Mouse (Mus musculus) cerebellum, postnatal 36 days (tissue): Measurements from ENCODE around the gene Mzf1.
A peak's percentile ranks its signal among the peaks of the same experiment; 100 is the strongest.

ENCODE experiments used
- DNase-seq, 2 experiments: peaks; one replicate each; pipeline ENCODE4 v3.0.0; 2021 to 2022; ENCODE audit warnings: mixed read lengths in 2 of 2

The Mzf1 gene

GRCm38 (mm10) chr7:13034148-13034977 lies 20.2 kb downstream of the Mzf1 start, which contains the start of gene Chmp2a:
Gene Chmp2a, minus strand, starts transcription at chr7:13034807.
- DNase-seq: peak; percentile 98

GRCm38 (mm10) chr7:13033451-13034147 lies 21.0 kb downstream of the Mzf1 start:
- no peak for DNase-seq

- DNase-seq: no peak
These were observed 22.0 kb downstream of the Mzf1 start for GRCm38 (mm10) chr7:13032541-13032940.

GRCm38 (mm10) chr7:13031983-13032382 lies 22.6 kb downstream of the Mzf1 start:
- no peak for DNase-seq

- no peak for DNase-seq
These were observed 23.5 kb downstream of the Mzf1 start for GRCm38 (mm10) chr7:13031069-13031468.

GRCm38 (mm10) chr7:13028986-13029385 lies 25.6 kb downstream of the Mzf1 start:
- DNase-seq: no peak

- DNase-seq: no peak
These were observed 29.0 kb downstream of the Mzf1 start for GRCm38 (mm10) chr7:13025511-13026112.

GRCm38 (mm10) chr7:13024805-13025204 lies 29.8 kb downstream of the Mzf1 start:
- DNase-seq: peak; percentile 77 to 83

- DNase-seq: peak; percentile 93 to 96
These were observed 30.4 kb downstream of the Mzf1 start for GRCm38 (mm10) chr7:13023928-13024731.

- peak in 1 of 2 experiments; percentile 40 for DNase-seq
These were observed 31.6 kb downstream of the Mzf1 start for GRCm38 (mm10) chr7:13022773-13023535.

GRCm38 (mm10) chr7:13015217-13015616 lies 39.3 kb downstream of the Mzf1 start:
- no peak for DNase-seq

GRCm38 (mm10) chr7:13014275-13014839 lies 40.2 kb downstream of the Mzf1 start:
- no peak for DNase-seq

- no peak for DNase-seq
These were observed 40.9 kb downstream of the Mzf1 start for GRCm38 (mm10) chr7:13013671-13014070.

GRCm38 (mm10) chr7:13010005-13010908 lies 44.3 kb downstream of the Mzf1 start, which contains the start of gene Zbtb45:
Gene Zbtb45, minus strand, starts transcription at chr7:13010034.
- no peak for DNase-seq

- DNase-seq: peak; percentile 89 to 95
These were observed 45.2 kb downstream of the Mzf1 start for GRCm38 (mm10) chr7:13009143-13010004.

- no peak for DNase-seq
These were observed 47.0 kb downstream of the Mzf1 start for GRCm38 (mm10) chr7:13007341-13008092.

- DNase-seq: no peak
These were observed 48.0 kb downstream of the Mzf1 start for GRCm38 (mm10) chr7:13006531-13006930.

GRCm38 (mm10) chr7:13006011-13006410 lies 48.6 kb downstream of the Mzf1 start:
- DNase-seq: peak in 1 of 2 experiments; percentile 29
